Mouse (Mus musculus): ENCODE results near the gene Adat1. TPM values are rescaled to one million over a fixed set of nuclear protein-coding genes. Genes with fewer than 3 reads are reported as not detected.
"Not testable (repeated sequence)": the region's sequence is repeated elsewhere in the genome, so short reads cannot be mapped to it uniquely, and the experiment has no call there.

The Adat1 gene
- polyA plus RNA-seq, 1 experiment from 2014 or later, result 6.5 TPM

DNA sequence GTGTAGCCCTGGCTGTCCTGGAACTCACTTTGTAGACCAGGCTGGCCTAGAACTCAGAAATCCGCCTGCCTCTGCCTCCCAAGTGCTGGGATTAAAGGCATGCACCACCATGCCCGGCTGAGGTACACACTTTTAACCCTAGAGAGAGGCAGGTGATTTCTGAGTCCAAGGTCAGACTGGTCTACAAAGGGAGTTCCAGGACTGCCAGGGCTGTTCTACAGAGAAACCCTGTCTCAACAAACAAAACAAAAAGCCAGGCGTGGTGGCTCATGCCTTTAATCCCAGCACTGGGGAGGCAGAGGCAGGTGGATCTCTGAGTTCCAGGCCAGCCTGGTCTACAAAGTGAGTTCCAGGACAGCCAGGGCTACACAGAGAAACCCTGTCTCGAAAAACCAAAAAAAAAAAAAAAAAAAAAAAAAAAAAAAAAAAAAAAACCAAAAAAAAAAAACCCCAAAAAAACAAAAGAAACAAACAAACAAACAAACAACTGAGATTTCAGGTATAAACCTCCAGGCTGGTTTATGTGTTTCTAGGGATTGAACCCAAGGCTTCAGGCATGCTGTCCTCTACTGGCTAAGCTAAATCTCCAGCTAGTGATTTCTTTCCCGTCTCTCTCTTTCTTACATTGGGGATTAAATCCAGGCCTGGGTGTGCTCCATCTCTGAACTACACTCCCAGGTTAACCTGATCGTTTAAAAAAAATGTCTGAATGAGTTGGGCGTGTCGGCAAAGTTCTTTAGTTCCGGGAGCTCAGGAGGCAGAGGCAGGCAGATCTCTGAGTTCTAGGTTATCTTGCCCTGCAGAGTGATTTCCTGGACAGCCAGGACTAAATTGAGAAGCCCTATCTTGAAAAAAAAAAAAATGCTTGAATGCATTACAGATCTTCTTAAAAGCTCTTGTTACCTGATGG is 53.8 kb downstream of the Adat1 start:
- not testable (repeated sequence) for H3K36me3 ChIP-seq; H3K9me3 ChIP-seq (replicated peaks); H3K27me3 ChIP-seq (replicated peaks); H3K9ac ChIP-seq; H3K27ac ChIP-seq (ENCODE audit: poor library complexity, severe bottlenecking); H3K4me3 ChIP-seq; ATAC-seq (ENCODE audit: insufficient number of reproducible peaks, low FRiP score); H3K4me2 ChIP-seq
- H3K4me1 ChIP-seq (replicated peaks), result peaks cover 16% of the 10 kb centered on the region
- 77% methylated on average over 9 of the region's 9 CpGs for WGBS

DNA sequence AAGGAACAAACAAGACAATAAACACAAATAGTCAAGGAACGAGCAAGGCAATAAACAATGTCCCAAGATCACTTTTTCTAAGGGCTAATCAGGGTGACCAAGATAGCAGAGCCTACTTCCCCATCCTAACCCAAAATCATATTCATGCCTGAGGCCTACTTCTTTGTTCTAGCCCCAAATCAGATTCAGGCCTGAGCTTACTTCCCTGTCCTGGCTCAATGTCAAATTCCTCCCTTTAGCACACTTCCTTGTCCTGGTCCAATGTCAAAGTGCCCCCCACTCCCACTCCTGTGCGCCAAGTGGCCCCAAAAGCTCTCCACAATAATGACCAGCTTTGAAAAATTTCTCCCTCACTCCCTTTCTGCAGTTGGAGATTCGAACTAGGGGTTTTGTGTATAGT is 54.9 kb downstream of the Adat1 start:
- no peak overlapping the region for H3K27ac ChIP-seq (ENCODE audit: poor library complexity, severe bottlenecking)
- 70% methylated on average over 3 of the region's 3 CpGs for WGBS
- H3K4me3 ChIP-seq, result no peak overlapping the region
- no peak for ATAC-seq (ENCODE audit: insufficient number of reproducible peaks, low FRiP score)
- peaks cover 23% of the 10 kb centered on the region for H3K4me1 ChIP-seq (replicated peaks)
- H3K9ac ChIP-seq, result no peak overlapping the region
- H3K36me3 ChIP-seq, result no peaks in the 10 kb centered on the region
- no peaks in the 10 kb centered on the region for H3K27me3 ChIP-seq (replicated peaks)
- no peaks in the 10 kb centered on the region for H3K9me3 ChIP-seq (replicated peaks)
- H3K4me2 ChIP-seq, result no peak overlapping the region

DNA sequence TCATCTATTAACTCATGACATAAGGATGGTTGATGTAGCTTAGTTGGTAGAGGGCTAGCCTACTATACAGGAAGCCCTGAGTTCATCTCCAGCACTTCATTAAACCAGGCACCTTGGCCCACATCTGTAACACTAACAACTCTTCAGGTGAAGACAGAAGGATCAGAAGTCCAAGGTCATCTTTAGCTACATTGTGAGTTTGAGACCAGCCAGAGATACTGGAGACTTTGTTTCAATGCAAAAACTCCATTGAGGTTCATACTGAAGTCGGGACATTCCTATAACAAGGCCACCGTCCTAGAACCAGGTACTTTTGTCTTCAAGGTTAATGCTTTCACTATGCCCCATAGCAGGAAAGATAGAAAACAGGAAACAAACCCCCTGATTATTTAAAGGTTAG is 57.9 kb downstream of the Adat1 start:
- H3K9me3 ChIP-seq (replicated peaks), result no peaks in the 10 kb centered on the region
- H3K4me1 ChIP-seq (replicated peaks), result peaks cover 8% of the 10 kb centered on the region; the same call in 1 of the 2 replicates
- H3K27ac ChIP-seq (ENCODE audit: poor library complexity, severe bottlenecking), result no peak overlapping the region
- H3K4me2 ChIP-seq, result peak overlapping the region; percentile 93; the same call in 1 of the 2 replicates
- H3K36me3 ChIP-seq, result no peaks in the 10 kb centered on the region
- ATAC-seq (ENCODE audit: insufficient number of reproducible peaks, low FRiP score), result no peak
- H3K4me3 ChIP-seq, result no peak overlapping the region
- H3K9ac ChIP-seq, result no peak overlapping the region
- no peaks in the 10 kb centered on the region for H3K27me3 ChIP-seq (replicated peaks)
- 77% methylated on average over 2 of the region's 2 CpGs for WGBS

DNA sequence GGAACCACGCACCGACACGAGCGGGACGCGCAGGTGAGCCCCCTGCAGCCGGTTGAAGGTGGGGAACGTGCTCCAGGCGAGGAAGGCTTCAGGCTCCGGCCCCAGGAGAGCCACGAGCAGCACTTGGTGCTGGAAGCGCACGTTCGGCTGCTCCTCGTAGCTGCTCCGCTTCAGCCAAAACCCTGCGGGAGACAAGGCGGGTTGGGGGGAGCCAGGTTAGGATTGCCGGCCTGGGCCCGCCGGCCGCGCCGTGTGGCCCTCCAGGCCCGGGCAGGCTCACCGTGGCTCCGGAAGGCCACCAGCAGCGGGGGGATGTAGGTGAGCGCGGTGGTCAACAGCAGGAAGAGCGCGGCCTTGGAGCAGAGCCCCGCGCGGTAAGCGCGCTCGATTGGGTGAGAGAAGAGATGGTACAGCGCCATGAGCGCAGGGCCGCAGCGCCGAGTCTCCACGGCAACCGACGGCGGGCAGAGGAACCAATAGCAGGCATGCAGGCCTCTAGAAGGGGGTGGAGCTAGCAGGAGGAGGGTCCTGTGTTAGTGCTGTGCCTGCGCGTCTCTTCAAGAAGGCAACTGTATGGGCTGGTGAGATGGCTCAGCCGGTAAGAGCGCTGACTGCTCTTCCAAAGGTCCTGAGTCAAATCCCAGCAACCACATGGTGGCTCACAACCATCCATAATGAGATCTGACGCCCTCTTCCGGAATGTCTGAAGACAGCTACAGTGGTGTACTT is 58.6 kb downstream of the Adat1 start, which contains the start of gene Tmem231:
TSS of gene Tmem231 (minus strand) at position 534 of the 729 bp plus-strand sequence.
- Histone ChIP-seq H3K27ac (ENCODE audit: poor library complexity, severe bottlenecking) (peak within 1 kb of the TSS; percentile 34), H3K4me1 (replicated peaks) (peaks cover 8% of the 10 kb centered on the region; the same call in 1 of the 2 replicates), H3K4me3 (peak within 1 kb of the TSS; percentile 75), H3K36me3 (no peaks in the 10 kb centered on the region), H3K4me2 (peak within 1 kb of the TSS; percentile 93), H3K9ac (peak within 1 kb of the TSS; percentile 78), H3K9me3 (replicated peaks) (no peaks in the 10 kb centered on the region), H3K27me3 (replicated peaks) (no peaks in the 10 kb centered on the region)
- peak; percentile 98 for ATAC-seq (ENCODE audit: insufficient number of reproducible peaks, low FRiP score)
- WGBS, result under 1% methylated on average over 53 of the region's 53 CpGs

DNA sequence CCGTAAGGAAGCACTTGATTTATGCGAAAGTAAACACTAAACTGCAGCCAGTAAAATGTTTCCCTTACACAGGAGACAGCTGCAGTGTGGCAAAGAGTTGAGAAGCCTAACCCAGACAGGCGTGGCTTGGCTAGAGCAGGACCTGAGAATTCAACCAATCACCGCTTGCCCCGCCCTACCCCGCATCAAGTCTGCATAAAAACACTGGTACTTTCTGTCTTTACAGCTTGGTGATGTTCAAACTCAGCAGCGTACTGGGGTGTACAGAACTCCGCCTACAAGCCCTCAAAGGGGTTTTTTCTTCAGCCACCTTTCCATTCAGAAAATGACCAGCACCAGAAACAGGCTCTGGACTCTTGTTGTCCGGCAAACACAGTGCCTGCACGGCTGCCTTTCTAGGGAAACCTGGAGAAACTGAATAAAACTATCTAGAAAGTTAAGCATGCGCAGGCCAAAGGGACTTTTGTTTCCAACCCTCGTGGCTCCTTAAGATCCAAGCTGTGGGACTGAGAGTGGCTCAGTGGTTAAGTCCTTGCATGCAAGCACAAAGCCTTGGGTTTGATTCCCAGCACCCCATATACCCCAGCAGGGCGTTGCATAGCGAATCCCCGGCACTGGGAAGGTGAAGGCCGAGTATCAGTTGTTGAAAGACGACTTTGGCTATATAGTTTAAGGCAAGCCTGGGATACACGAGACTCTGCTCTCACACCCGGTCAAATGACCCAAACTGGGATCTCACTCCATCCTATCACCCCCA is 59.3 kb downstream of the Adat1 start:
- Histone ChIP-seq H3K9ac (peak overlapping the region; percentile 78), H3K4me3 (peak overlapping the region; percentile 75), H3K27me3 (replicated peaks) (no peaks in the 10 kb centered on the region), H3K4me1 (replicated peaks) (peaks cover 8% of the 10 kb centered on the region; the same call in 1 of the 2 replicates), H3K9me3 (replicated peaks) (no peaks in the 10 kb centered on the region), H3K4me2 (peak overlapping the region; percentile 93), H3K27ac (ENCODE audit: poor library complexity, severe bottlenecking) (no peak overlapping the region), H3K36me3 (no peaks in the 10 kb centered on the region)
- no peak for ATAC-seq (ENCODE audit: insufficient number of reproducible peaks, low FRiP score)
- 31% methylated on average over 19 of the region's 19 CpGs for WGBS

DNA sequence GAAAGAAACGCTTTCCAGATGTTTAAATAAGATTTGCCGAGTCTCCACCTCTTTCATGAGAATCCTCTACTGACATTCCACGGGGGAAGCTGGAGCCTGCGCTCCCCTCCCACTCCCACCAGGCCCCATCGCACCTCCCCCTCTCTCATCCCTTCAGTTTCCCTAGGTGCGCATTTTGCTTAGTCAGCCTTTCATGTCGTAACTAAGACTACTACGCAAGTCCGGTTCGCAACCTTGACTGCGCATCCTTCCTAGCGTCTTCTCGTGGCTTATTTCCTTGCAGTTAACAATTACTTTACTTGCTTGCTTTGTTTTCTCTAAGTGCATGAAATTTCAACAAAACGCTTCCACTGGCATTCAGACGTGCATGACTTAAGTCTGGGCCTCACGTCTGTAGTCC is 60.4 kb downstream of the Adat1 start:
- H3K9ac ChIP-seq, result no peak overlapping the region
- H3K4me2 ChIP-seq, result no peak overlapping the region
- H3K9me3 ChIP-seq (replicated peaks), result no peaks in the 10 kb centered on the region
- 83% methylated on average over 16 of the region's 16 CpGs for WGBS
- H3K4me1 ChIP-seq (replicated peaks), result peaks cover 8% of the 10 kb centered on the region; the same call in 1 of the 2 replicates
- no peaks in the 10 kb centered on the region for H3K27me3 ChIP-seq (replicated peaks)
- H3K4me3 ChIP-seq, result no peak overlapping the region
- no peak overlapping the region for H3K27ac ChIP-seq (ENCODE audit: poor library complexity, severe bottlenecking)
- no peak for ATAC-seq (ENCODE audit: insufficient number of reproducible peaks, low FRiP score)
- H3K36me3 ChIP-seq, result no peaks in the 10 kb centered on the region

DNA sequence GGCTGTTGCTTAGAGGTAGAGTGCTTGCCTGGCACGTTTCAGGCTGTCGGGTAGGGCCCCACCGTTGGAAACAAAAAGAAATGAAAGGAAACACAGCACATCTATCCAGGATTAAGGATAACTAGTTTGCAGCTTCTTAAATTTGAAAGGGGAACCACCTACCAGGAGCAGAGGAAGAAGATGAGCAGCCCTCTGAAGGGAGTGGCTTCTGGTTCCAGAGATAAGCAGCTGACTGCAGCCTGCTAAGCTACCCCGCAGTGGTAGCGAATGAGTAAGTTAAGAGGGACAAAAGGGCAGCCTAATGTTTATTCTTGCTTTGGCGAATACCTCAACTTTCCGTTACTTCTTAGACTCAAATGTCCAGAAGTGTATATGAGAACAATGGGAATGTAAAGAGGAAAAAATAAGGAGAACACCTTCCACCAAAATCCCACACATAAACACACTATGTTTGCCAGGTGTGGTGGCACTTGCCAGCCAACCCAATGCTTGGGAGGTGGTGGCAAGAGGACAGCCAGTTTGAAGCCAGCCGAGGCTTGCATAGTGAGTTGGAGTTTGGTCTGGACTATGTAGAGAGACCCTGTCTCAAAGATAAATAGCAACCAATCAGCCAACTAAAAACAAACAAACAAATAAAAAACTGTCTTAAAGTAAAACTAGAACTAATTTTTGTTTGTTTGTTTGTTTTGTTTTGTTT is 62.3 kb downstream of the Adat1 start:
- Histone ChIP-seq H3K27me3 (replicated peaks) (no peaks in the 10 kb centered on the region), H3K4me2 (no peak overlapping the region), H3K9me3 (replicated peaks) (no peaks in the 10 kb centered on the region), H3K4me1 (replicated peaks) (peaks cover 14% of the 10 kb centered on the region), H3K36me3 (no peaks in the 10 kb centered on the region), H3K4me3 (no peak overlapping the region), H3K27ac (ENCODE audit: poor library complexity, severe bottlenecking) (0 out of 2 replicates have a peak overlapping the region, but pooled peaks have one; percentile 21), H3K9ac (no peak overlapping the region)
- peak; percentile 82 for ATAC-seq (ENCODE audit: insufficient number of reproducible peaks, low FRiP score)
- WGBS, result 38% methylated on average over 8 of the region's 8 CpGs

DNA sequence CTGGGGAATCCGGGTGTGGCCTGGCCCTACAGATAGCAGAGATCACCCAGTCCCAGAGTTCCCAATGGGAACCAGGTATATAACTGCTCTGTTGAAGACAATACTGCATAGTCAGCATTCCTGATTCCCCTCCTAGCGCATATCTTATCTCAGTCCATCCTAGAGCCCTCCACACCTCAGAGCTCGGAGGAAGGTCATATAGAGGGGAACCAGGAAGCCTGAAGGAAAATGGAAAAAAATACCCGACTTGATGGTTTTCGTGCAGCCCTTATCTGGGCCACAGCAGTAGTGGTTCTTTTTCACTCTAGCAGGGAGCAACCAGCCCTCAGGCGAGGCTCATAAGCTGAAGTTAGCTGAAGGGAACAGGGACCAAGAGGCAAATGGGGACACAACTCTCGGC is 67.1 kb downstream of the Adat1 start:
- no peaks in the 10 kb centered on the region for H3K9me3 ChIP-seq (replicated peaks)
- no peaks in the 10 kb centered on the region for H3K36me3 ChIP-seq
- no peaks in the 10 kb centered on the region for H3K27me3 ChIP-seq (replicated peaks)
- H3K4me1 ChIP-seq (replicated peaks), result peaks cover 8% of the 10 kb centered on the region
- 0 out of 2 replicates have a peak overlapping the region, but pooled peaks have one; percentile 13 for H3K27ac ChIP-seq (ENCODE audit: poor library complexity, severe bottlenecking)
- no peak overlapping the region for H3K4me2 ChIP-seq
- H3K9ac ChIP-seq, result no peak overlapping the region
- no peak overlapping the region for H3K4me3 ChIP-seq
- 23% methylated on average over 7 of the region's 7 CpGs for WGBS
- ATAC-seq (ENCODE audit: insufficient number of reproducible peaks, low FRiP score), result 0 out of 2 replicates have a peak, but pooled peaks have one; percentile 31

DNA sequence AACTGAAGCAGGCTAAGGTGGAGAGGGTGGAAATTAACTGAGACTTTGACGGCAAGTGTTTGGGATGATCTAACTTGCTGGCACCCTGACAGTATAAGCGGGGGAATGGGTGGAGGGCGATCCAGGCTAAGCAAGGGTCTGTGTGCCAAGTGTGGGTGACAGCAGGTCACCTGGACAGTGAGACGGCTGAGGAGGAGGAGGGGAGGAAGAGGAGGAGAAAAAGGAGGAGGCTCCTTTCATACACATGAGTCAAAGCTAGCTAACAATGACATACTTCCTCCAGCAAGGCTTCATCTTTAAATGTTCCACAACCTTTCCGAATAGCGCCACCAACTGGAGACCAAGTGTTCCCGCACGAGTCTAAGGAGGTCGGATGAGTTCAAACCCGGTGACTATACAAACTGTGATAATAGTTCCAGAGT is 68.7 kb downstream of the Adat1 start:
- Histone ChIP-seq H3K27ac (ENCODE audit: poor library complexity, severe bottlenecking) (no peak overlapping the region), H3K36me3 (peaks cover 4% of the 10 kb centered on the region; the same call in 1 of the 2 replicates), H3K4me3 (no peak overlapping the region), H3K4me1 (replicated peaks) (peaks cover 8% of the 10 kb centered on the region), H3K4me2 (no peak overlapping the region), H3K9me3 (replicated peaks) (no peaks in the 10 kb centered on the region), H3K27me3 (replicated peaks) (no peaks in the 10 kb centered on the region), H3K9ac (no peak overlapping the region)
- 28% methylated on average over 10 of the region's 10 CpGs for WGBS
- peak; percentile 70 for ATAC-seq (ENCODE audit: insufficient number of reproducible peaks, low FRiP score)

DNA sequence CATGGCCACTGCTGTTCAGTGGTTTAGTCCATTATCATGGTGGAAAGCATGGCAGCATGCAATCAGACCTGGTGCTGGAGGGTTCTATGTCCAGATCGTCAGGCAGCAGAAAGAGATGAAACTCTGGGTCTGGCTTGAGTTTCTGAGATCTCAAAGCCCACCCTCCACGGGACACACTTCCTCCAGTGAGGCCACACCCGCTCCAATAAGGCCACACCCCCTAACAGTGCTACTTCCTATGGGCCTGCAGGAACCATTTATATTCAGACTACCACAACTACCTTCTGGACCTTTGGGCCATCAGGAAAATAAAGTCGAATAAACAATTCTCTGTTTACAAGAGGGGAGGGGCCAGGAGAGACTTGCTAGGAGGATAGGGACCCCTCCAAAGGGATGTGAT is 71.1 kb downstream of the Adat1 start:
- no peak overlapping the region for H3K9ac ChIP-seq
- no peak overlapping the region for H3K27ac ChIP-seq (ENCODE audit: poor library complexity, severe bottlenecking)
- H3K27me3 ChIP-seq (replicated peaks), result no peaks in the 10 kb centered on the region
- H3K9me3 ChIP-seq (replicated peaks), result no peaks in the 10 kb centered on the region
- peaks cover 8% of the 10 kb centered on the region; the same call in 1 of the 2 replicates for H3K36me3 ChIP-seq
- H3K4me2 ChIP-seq, result no peak overlapping the region
- 77% methylated on average over 4 of the region's 4 CpGs for WGBS
- no peak for ATAC-seq (ENCODE audit: insufficient number of reproducible peaks, low FRiP score)
- peaks cover 8% of the 10 kb centered on the region for H3K4me1 ChIP-seq (replicated peaks)
- no peak overlapping the region for H3K4me3 ChIP-seq
